Mouse (Mus musculus) megakaryocyte, embryonic 14.5 days (primary cell): Measurements from ENCODE around the gene Dock9. TPM values are rescaled to one million over a fixed set of nuclear protein-coding genes. Genes with fewer than 3 reads are reported as not detected.

Source experiments
- H3K27me3 ChIP-seq: replicated peaks from 2 replicates; pipeline ENCODE3; 2012; ENCODE audit warnings: inconsistent platforms
- H3K36me3 ChIP-seq: replicated peaks from 2 replicates; pipeline ENCODE3; 2012; ENCODE audit warnings: low read length, inconsistent platforms, mixed read lengths
- H3K4me1 ChIP-seq: 2 replicates; pipeline ENCODE4 v1.6.1; 2012; ENCODE audit warnings: inconsistent platforms
- H3K4me3 ChIP-seq: replicated peaks from 2 replicates; pipeline ENCODE3; 2012; ENCODE audit warnings: moderate library complexity, mild to moderate bottlenecking, inconsistent platforms
- H3K9me3 ChIP-seq: 2 replicates; pipeline ENCODE4 v1.6.1; 2012; ENCODE audit warnings: inconsistent platforms
- FLI1 ChIP-seq: IDR thresholded peaks from 2 replicates; pipeline ENCODE4 v1.6.1; 2012; ENCODE audit warnings: low read length, inconsistent platforms, mixed read lengths
- GATA1 ChIP-seq: IDR thresholded peaks from 3 replicates; pipeline ENCODE4 v1.6.1; 2012; ENCODE audit warnings: mixed read lengths, low read length, inconsistent platforms, borderline replicate concordance
- polyA plus RNA-seq: library from polyadenylated mRNA; stranded (reverse); fragments of >175 nt; gene quantifications from 2 replicates; pipeline ENCODE4 v1.2.3, GENCODE M21; 2012; ENCODE audit warnings: low replicate concordance; ENCODE audit not compliant: insufficient read depth

Dock9 gene
- polyA plus RNA-seq, 1 experiment, result 0.13 TPM

GRCm38 (mm10) chr14:121747360-121747759 lies 50.3 kb downstream of the Dock9 start:
- Histone ChIP-seq H3K36me3 (no peaks in the 10 kb centered on the region), H3K4me3 (no peak overlapping the region), H3K9me3 (no peaks in the 10 kb centered on the region), H3K4me1 (no peaks in the 10 kb centered on the region), H3K27me3 (peaks cover 6% of the 10 kb centered on the region)
- TF ChIP-seq GATA1, result no peak

GRCm38 (mm10) chr14:121743787-121744417 lies 53.7 kb downstream of the Dock9 start:
- Histone ChIP-seq H3K9me3 (no peaks in the 10 kb centered on the region), H3K4me3 (no peak overlapping the region), H3K27me3 (peaks cover 9% of the 10 kb centered on the region), H3K36me3 (no peaks in the 10 kb centered on the region), H3K4me1 (peaks cover 3% of the 10 kb centered on the region; the same call in 1 of the 2 replicates)
- TF ChIP-seq GATA1, result no peak
- no peak for TF ChIP-seq FLI1

- H3K9me3 ChIP-seq, result no peaks in the 10 kb centered on the region
- peak overlapping the region; percentile 62 for H3K4me3 ChIP-seq
- peaks cover 17% of the 10 kb centered on the region for H3K27me3 ChIP-seq
- TF ChIP-seq GATA1 (no peak), FLI1 (no peak)
- peaks cover 12% of the 10 kb centered on the region; the same call in 1 of the 2 replicates for H3K4me1 ChIP-seq
- H3K36me3 ChIP-seq, result no peaks in the 10 kb centered on the region
Observed at GRCm38 (mm10) chr14:121738431-121739403, 58.9 kb downstream of the Dock9 start.

- Histone ChIP-seq H3K27me3 (peaks cover 15% of the 10 kb centered on the region), H3K9me3 (no peaks in the 10 kb centered on the region), H3K4me3 (no peak overlapping the region), H3K4me1 (peaks cover 12% of the 10 kb centered on the region; the same call in 1 of the 2 replicates), H3K36me3 (no peaks in the 10 kb centered on the region)
- no peak for TF ChIP-seq GATA1
- TF ChIP-seq FLI1, result no peak
Observed at GRCm38 (mm10) chr14:121737277-121737676, 60.4 kb downstream of the Dock9 start.

GRCm38 (mm10) chr14:121735678-121736077 lies 62.0 kb downstream of the Dock9 start:
- Histone ChIP-seq H3K4me3 (no peak overlapping the region), H3K36me3 (no peaks in the 10 kb centered on the region), H3K27me3 (peaks cover 15% of the 10 kb centered on the region), H3K9me3 (no peaks in the 10 kb centered on the region; the same call in 1 of the 2 replicates), H3K4me1 (peaks cover 19% of the 10 kb centered on the region; the same call in 1 of the 2 replicates)
- TF ChIP-seq GATA1 (no peak), FLI1 (no peak)

GRCm38 (mm10) chr14:121734217-121734616 lies 63.4 kb downstream of the Dock9 start:
- no peaks in the 10 kb centered on the region for H3K36me3 ChIP-seq

GRCm38 (mm10) chr14:121733694-121734093 lies 63.9 kb downstream of the Dock9 start:
- no peak overlapping the region for H3K4me3 ChIP-seq
- no peaks in the 10 kb centered on the region for H3K36me3 ChIP-seq
- TF ChIP-seq FLI1, result no peak
- TF ChIP-seq GATA1, result no peak
- H3K27me3 ChIP-seq, result peaks cover 8% of the 10 kb centered on the region
- peaks cover 13% of the 10 kb centered on the region; the same call in 1 of the 2 replicates for H3K4me1 ChIP-seq
- H3K9me3 ChIP-seq, result no peaks in the 10 kb centered on the region; the same call in 1 of the 2 replicates

More at GRCm38 (mm10) chr14:121734217-121734616, 63.4 kb downstream of the Dock9 start:
- TF ChIP-seq FLI1 (no peak), GATA1 (no peak)
- H3K27me3 ChIP-seq, result peaks cover 14% of the 10 kb centered on the region
- H3K4me1 ChIP-seq, result peaks cover 19% of the 10 kb centered on the region; the same call in 1 of the 2 replicates
- no peak overlapping the region for H3K4me3 ChIP-seq
- no peaks in the 10 kb centered on the region; the same call in 1 of the 2 replicates for H3K9me3 ChIP-seq

GRCm38 (mm10) chr14:121732196-121732595 lies 65.4 kb downstream of the Dock9 start:
- Histone ChIP-seq H3K9me3 (no peaks in the 10 kb centered on the region; the same call in 1 of the 2 replicates), H3K4me3 (no peak overlapping the region), H3K36me3 (no peaks in the 10 kb centered on the region), H3K4me1 (peaks cover 7% of the 10 kb centered on the region; the same call in 1 of the 2 replicates), H3K27me3 (no peaks in the 10 kb centered on the region)
- TF ChIP-seq GATA1 (no peak), FLI1 (no peak)

- no peak for TF ChIP-seq FLI1
- TF ChIP-seq GATA1, result no peak
- no peaks in the 10 kb centered on the region for H3K36me3 ChIP-seq
- H3K27me3 ChIP-seq, result no peaks in the 10 kb centered on the region
- H3K9me3 ChIP-seq, result no peaks in the 10 kb centered on the region; the same call in 1 of the 2 replicates
- no peak overlapping the region for H3K4me3 ChIP-seq
- H3K4me1 ChIP-seq, result peaks cover 7% of the 10 kb centered on the region; the same call in 1 of the 2 replicates
Observed at GRCm38 (mm10) chr14:121731688-121732168, 65.9 kb downstream of the Dock9 start.

- no peaks in the 10 kb centered on the region for H3K36me3 ChIP-seq
- H3K9me3 ChIP-seq, result no peaks in the 10 kb centered on the region; the same call in 1 of the 2 replicates
- no peak for TF ChIP-seq FLI1
- TF ChIP-seq GATA1, result no peak
- H3K4me1 ChIP-seq, result peaks cover 7% of the 10 kb centered on the region; the same call in 1 of the 2 replicates
- H3K4me3 ChIP-seq, result no peak overlapping the region
- H3K27me3 ChIP-seq, result no peaks in the 10 kb centered on the region
Observed at GRCm38 (mm10) chr14:121730966-121731365, 66.7 kb downstream of the Dock9 start.
